33 mouse cellular contexts compared by ENCODE assay signal in the genomic region with DNA sequence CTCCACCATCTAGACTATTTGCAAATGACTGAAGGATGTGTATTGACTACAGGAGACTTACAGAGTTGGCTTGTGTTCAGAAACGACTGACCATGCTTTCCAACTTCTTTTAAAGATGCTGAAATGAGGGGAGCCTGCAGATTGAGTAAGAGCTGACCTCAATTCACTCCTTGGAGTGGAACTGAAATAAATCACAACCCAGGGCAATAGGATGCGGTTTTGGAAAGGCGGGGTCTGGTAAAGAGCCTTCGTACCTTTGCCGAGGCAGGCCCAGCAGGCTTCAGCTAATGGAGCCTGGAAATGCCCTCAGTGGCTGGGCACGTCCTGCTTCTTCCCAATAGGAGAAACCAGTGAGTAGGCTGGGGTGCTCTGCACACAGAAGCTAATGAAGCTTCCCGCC.
"Had no signal": no experiment of that assay in that cellular context is flagged by ENCODE, and none has a peak within 500 bp of the region (broad histone marks: within the 10 kb centered on the region; RNA-seq: fewer than 3 reads in every experiment).

No protein-coding gene starts in this region.

- H3K27ac ChIP-seq: limb, embryonic 10.5 days; limb, embryonic 12.5 days; limb, embryonic 13.5 days; limb, embryonic 15.5 days; liver, embryonic 12.5 days; liver, embryonic 13.5 days; liver, embryonic 14.5 days; liver, embryonic 15.5 days; lung, embryonic 15.5 days; macrophage; midbrain, embryonic 10.5 days; midbrain, embryonic 12.5 days; midbrain, embryonic 13.5 days; midbrain, embryonic 15.5 days; neural tube, embryonic 12.5 days; neural tube, embryonic 13.5 days had no signal

- H3K4me1 ChIP-seq: limb, embryonic 12.5 days; limb, embryonic 13.5 days; limb, embryonic 15.5 days; liver, embryonic 15.5 days; lung, embryonic 15.5 days; midbrain, embryonic 10.5 days; midbrain, embryonic 12.5 days; midbrain, embryonic 13.5 days; midbrain, embryonic 15.5 days; neural tube, embryonic 12.5 days; neural tube, embryonic 13.5 days had no signal

- H3K9me3 ChIP-seq: limb, embryonic 10.5 days; limb, embryonic 12.5 days; limb, embryonic 13.5 days; limb, embryonic 15.5 days; liver, embryonic 12.5 days; liver, embryonic 13.5 days; liver, embryonic 15.5 days; lung, embryonic 15.5 days; megakaryocyte, embryonic 14.5 days; midbrain, embryonic 10.5 days; midbrain, embryonic 12.5 days; midbrain, embryonic 13.5 days; midbrain, embryonic 15.5 days; neural tube, embryonic 12.5 days; neural tube, embryonic 13.5 days had no signal

- H3K36me3 ChIP-seq: limb, embryonic 10.5 days; limb, embryonic 12.5 days; limb, embryonic 13.5 days; limb, embryonic 15.5 days; liver, embryonic 12.5 days; liver, embryonic 13.5 days; liver, embryonic 15.5 days; lung, embryonic 15.5 days; midbrain, embryonic 10.5 days; midbrain, embryonic 12.5 days; midbrain, embryonic 13.5 days; midbrain, embryonic 15.5 days; neural tube, embryonic 12.5 days; neural tube, embryonic 13.5 days had no signal

- H3K4me2 ChIP-seq: limb, embryonic 12.5 days; limb, embryonic 13.5 days; limb, embryonic 15.5 days; liver, embryonic 11.5 days; liver, embryonic 12.5 days; liver, embryonic 13.5 days; liver, embryonic 15.5 days; lung, embryonic 14.5 days; lung, embryonic 15.5 days; midbrain, embryonic 11.5 days; midbrain, embryonic 12.5 days; midbrain, embryonic 13.5 days; midbrain, embryonic 15.5 days; neural tube, embryonic 12.5 days; neural tube, embryonic 13.5 days had no signal

- H3K4me3 ChIP-seq: limb, embryonic 10.5 days; limb, embryonic 12.5 days; limb, embryonic 13.5 days; limb, embryonic 15.5 days; liver, embryonic 12.5 days; liver, embryonic 13.5 days; liver, embryonic 15.5 days; lung, embryonic 15.5 days; megakaryocyte, embryonic 14.5 days; midbrain, embryonic 10.5 days; midbrain, embryonic 12.5 days; midbrain, embryonic 13.5 days; midbrain, embryonic 15.5 days; myocyte; neural tube, embryonic 12.5 days; neural tube, embryonic 13.5 days had no signal

- DNase-seq: left cerebral cortex, postnatal 4 days; liver; liver, embryonic 13.5 days; liver, postnatal 0 days; lung, adult 18-20 months; lung, adult 2 months; lung, embryonic 14.5 days; lung, postnatal 10 days; lung, postnatal 14 days; lung, postnatal 36 days; lung, postnatal 4 days; midbrain, embryonic 14.5 days had no signal

- ATAC-seq: liver, embryonic 12.5 days; liver, postnatal 0 days; lung, postnatal 0 days; midbrain, embryonic 13.5 days; midbrain, embryonic 15.5 days; midbrain, embryonic 16.5 days had no signal

- H3K9ac ChIP-seq: limb, embryonic 12.5 days; limb, embryonic 13.5 days; limb, embryonic 15.5 days; liver, embryonic 12.5 days; liver, embryonic 13.5 days; liver, embryonic 14.5 days; liver, embryonic 15.5 days; liver, postnatal 0 days; lung, embryonic 14.5 days; lung, embryonic 15.5 days; midbrain, embryonic 12.5 days; midbrain, embryonic 13.5 days; midbrain, embryonic 15.5 days; neural tube, embryonic 12.5 days; neural tube, embryonic 13.5 days had no signal

- H3K27me3 ChIP-seq: limb, embryonic 12.5 days; limb, embryonic 13.5 days; limb, embryonic 15.5 days; liver, embryonic 12.5 days; liver, embryonic 13.5 days; liver, embryonic 15.5 days; lung, embryonic 15.5 days; midbrain, embryonic 12.5 days; midbrain, embryonic 13.5 days; midbrain, embryonic 15.5 days; neural tube, embryonic 12.5 days; neural tube, embryonic 13.5 days had no signal
